Mouse (Mus musculus) heart, postnatal 10 days (tissue): ENCODE measurements around the gene Gm2026. TPM values are rescaled to one million over a fixed set of nuclear protein-coding genes. Genes with fewer than 3 reads are reported as not detected.
"Not testable (repeated sequence)": the region's sequence is repeated elsewhere in the genome, so short reads cannot be mapped to it uniquely, and the experiment has no call there.

Experiments
- DNase-seq, 2 experiments: peaks; one replicate each; pipeline ENCODE4 v3.0.0; 2021
- intact Hi-C: fragments of 180-260 bp; cut with DNase I; formaldehyde crosslinking; loops from one replicate; pipeline ENCODE4 v1.15.1; 2025
- total RNA-seq, 2 experiments: library from RNA; stranded (reverse); gene quantifications; 2 replicates each; pipeline ENCODE4 v1.2.3; 2021

Gm2026 gene
- 10 to 100 TPM; 16.1 to 23.7 TPM for total RNA-seq

GRCm38 (mm10) chr2:175965031-175965430, at the start of gene Gm2026:
Gene Gm2026, plus strand, starts transcription at chr2:175965331.
- intact Hi-C loops, result not testable (repeated sequence)

DNA sequence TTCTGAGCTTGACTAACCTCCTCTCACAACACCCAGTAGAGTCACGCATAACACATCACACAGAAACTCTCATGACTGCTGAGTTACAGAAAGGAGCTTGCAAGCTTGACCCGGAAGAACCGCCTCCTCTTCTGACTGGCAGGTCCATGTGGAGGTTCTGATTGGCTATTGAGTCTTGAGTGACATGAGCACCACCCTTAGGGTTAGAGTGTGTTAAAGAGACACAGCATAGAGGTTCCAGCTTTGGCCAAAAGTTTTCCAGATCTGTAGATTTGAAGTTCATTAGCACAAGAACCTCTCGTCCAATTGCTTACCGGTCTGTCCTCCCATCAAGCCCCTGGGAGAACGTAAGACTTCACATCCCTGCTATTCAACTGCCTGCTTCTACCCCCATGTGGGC, 34.1 kb upstream of the Gm2026 start, which contains the start of gene Zfp966:
Gene Zfp966 (minus strand): TSS at position 101 of the 400 bp plus-strand sequence.
- intact Hi-C loops, result not testable (repeated sequence)

More at GRCm38 (mm10) chr2:175965031-175965430, at the start of gene Gm2026:
- not testable (repeated sequence) for DNase-seq

More for the DNA sequence above, 34.1 kb upstream of the Gm2026 start, which contains the start of gene Zfp966:
- DNase-seq, result not testable (repeated sequence)

Other genes with a start within 250 kb of the Gm2026 start
- gene Gm2007, start 223.8 kb upstream of the Gm2026 start, total RNA-seq, result not detected
- 1 to 10 TPM; 2.9 to 5.6 TPM for gene Gm14288, start 164.2 kb upstream of the Gm2026 start, total RNA-seq
- 10 to 100 TPM; 14.0 to 18.9 TPM for gene Gm6710, start 96.1 kb upstream of the Gm2026 start, total RNA-seq
- gene Zfp966, start 34.2 kb upstream of the Gm2026 start, total RNA-seq, result 1 to 10 TPM; 5.5 to 5.8 TPM
- gene Gm2004, start 184.5 kb downstream of the Gm2026 start, total RNA-seq, result 10 to 100 TPM in 1 of 2 experiments, 1 to 10 TPM in 1; 8.4 to 13.0 TPM